Mouse (Mus musculus) right cerebral cortex, postnatal 36 days (tissue): Measurements from ENCODE around the gene Fgr.

Source experiments
- DNase-seq, 2 experiments: peaks; one replicate each; pipeline ENCODE4 v3.0.0; 2022; ENCODE audit warnings: low spot score in 2 of 2, mixed read lengths in 1 of 2

The Fgr gene

GRCm38 (mm10) chr4:132958741-132959678, 14.9 kb upstream of the Fgr start:
- DNase-seq, result no peak

GRCm38 (mm10) chr4:132959679-132960045, 14.2 kb upstream of the Fgr start:
- DNase-seq, result no peak

GRCm38 (mm10) chr4:132960313-132960712, 13.6 kb upstream of the Fgr start:
- no peak for DNase-seq

GRCm38 (mm10) chr4:132960864-132961639, 12.8 kb upstream of the Fgr start:
- no peak for DNase-seq

- DNase-seq, result no peak
These were observed 12.0 kb upstream of the Fgr start for GRCm38 (mm10) chr4:132961866-132962265.

- DNase-seq, result no peak
These were observed 11.3 kb upstream of the Fgr start for GRCm38 (mm10) chr4:132962628-132963027.

GRCm38 (mm10) chr4:132963436-132963835, 10.5 kb upstream of the Fgr start:
- DNase-seq, result no peak

- DNase-seq, result no peak
These were observed 9.8 kb upstream of the Fgr start for GRCm38 (mm10) chr4:132964064-132964463.

GRCm38 (mm10) chr4:132964473-132964872, 9.4 kb upstream of the Fgr start:
- no peak for DNase-seq

- no peak for DNase-seq
These were observed 5.6 kb upstream of the Fgr start for GRCm38 (mm10) chr4:132968105-132968938.

- DNase-seq, result no peak
These were observed 2.3 kb upstream of the Fgr start for GRCm38 (mm10) chr4:132971601-132972000.

- DNase-seq, result no peak
These were observed 1.8 kb upstream of the Fgr start for GRCm38 (mm10) chr4:132972101-132972500.

- DNase-seq, result no peak
These were observed 1.3 kb upstream of the Fgr start for GRCm38 (mm10) chr4:132972556-132972955.

- no peak for DNase-seq
These were observed 709 bp upstream of the Fgr start for GRCm38 (mm10) chr4:132973186-132973585.

GRCm38 (mm10) chr4:132974904-132975303, 1.0 kb downstream of the Fgr start:
- peak; percentile 29 to 31 for DNase-seq

- DNase-seq, result no peak
These were observed 1.9 kb downstream of the Fgr start for GRCm38 (mm10) chr4:132975791-132976190.

- DNase-seq, result no peak
These were observed 2.8 kb downstream of the Fgr start for GRCm38 (mm10) chr4:132976729-132977128.

- no peak for DNase-seq
These were observed 3.7 kb downstream of the Fgr start for GRCm38 (mm10) chr4:132977597-132977996.

GRCm38 (mm10) chr4:132979186-132979585, 5.3 kb downstream of the Fgr start:
- DNase-seq, result no peak

GRCm38 (mm10) chr4:132981621-132982020, 7.7 kb downstream of the Fgr start:
- DNase-seq, result no peak

GRCm38 (mm10) chr4:132982999-132983398, 9.1 kb downstream of the Fgr start:
- DNase-seq, result no peak
